Mouse (Mus musculus) gastrocnemius, adult 8-10 months (tissue): ENCODE measurements at regions not wholly inside any gene's neighbourhood (a gene's known extent, or its start where the extent isn't known, plus 50 kb on each side); places are given as distances from the start of the nearest gene placed in this dataset.
"Not testable (repeated sequence)": the region's sequence is repeated elsewhere in the genome, so short reads cannot be mapped to it uniquely, and the experiment has no call there.

Source experiments
- DNase-seq, 2 experiments: peaks; one replicate each; pipeline ENCODE4 v3.0.0; 2022; ENCODE audit warnings: low spot score in 2 of 2

- no peak for DNase-seq
Measured at GRCm38 (mm10) chr15:87818566-87818965, 274.5 kb downstream of the Fam19a5 start.

GRCm38 (mm10) chr15:87842097-87842496, 298.0 kb downstream of the Fam19a5 start:
- no peak for DNase-seq

- DNase-seq: no peak
Measured at GRCm38 (mm10) chr15:87859069-87859468, 315.0 kb downstream of the Fam19a5 start.

GRCm38 (mm10) chr15:87876286-87876899, 332.3 kb downstream of the Fam19a5 start:
- no peak for DNase-seq

- no peak for DNase-seq
Measured at GRCm38 (mm10) chr15:87890903-87891302, 346.8 kb downstream of the Fam19a5 start.

GRCm38 (mm10) chr15:87894866-87895265, 350.8 kb downstream of the Fam19a5 start:
- DNase-seq: not testable (repeated sequence)

GRCm38 (mm10) chr15:87898655-87899054, 354.6 kb downstream of the Fam19a5 start:
- no peak for DNase-seq

GRCm38 (mm10) chr15:87904436-87904835, 360.3 kb downstream of the Fam19a5 start:
- no peak for DNase-seq

GRCm38 (mm10) chr15:87906310-87906709, 362.2 kb downstream of the Fam19a5 start:
- DNase-seq: no peak

- DNase-seq: no peak
Measured at GRCm38 (mm10) chr15:87922091-87922490, 378.0 kb downstream of the Fam19a5 start.

GRCm38 (mm10) chr15:87922781-87923446, 378.8 kb downstream of the Fam19a5 start:
- DNase-seq: no peak

- no peak for DNase-seq
Measured at GRCm38 (mm10) chr15:87923906-87924305, 379.8 kb downstream of the Fam19a5 start.

GRCm38 (mm10) chr15:87936041-87936440, 391.9 kb downstream of the Fam19a5 start:
- no peak for DNase-seq

- no peak for DNase-seq
Measured at GRCm38 (mm10) chr15:87940837-87941236, 396.7 kb downstream of the Fam19a5 start.

GRCm38 (mm10) chr15:87952531-87952930, 408.4 kb downstream of the Fam19a5 start:
- DNase-seq: no peak

GRCm38 (mm10) chr15:87955685-87956256, 411.7 kb downstream of the Fam19a5 start:
- no peak for DNase-seq

GRCm38 (mm10) chr15:87958866-87959265, 414.8 kb downstream of the Fam19a5 start:
- DNase-seq: no peak

- DNase-seq: no peak
Measured at GRCm38 (mm10) chr15:87972641-87973040, 428.5 kb downstream of the Fam19a5 start.

- DNase-seq: no peak
Measured at GRCm38 (mm10) chr15:87987322-87987985, 443.4 kb downstream of the Fam19a5 start.

GRCm38 (mm10) chr15:87994546-87994945, 450.4 kb downstream of the Fam19a5 start:
- DNase-seq: no peak

- DNase-seq: no peak
Measured at GRCm38 (mm10) chr15:88017076-88017475, 473.0 kb downstream of the Fam19a5 start.

GRCm38 (mm10) chr15:88032751-88033150, 488.7 kb downstream of the Fam19a5 start:
- DNase-seq: no peak
